Mouse (Mus musculus): ENCODE results near the gene Eps8l2.
A peak's percentile ranks its signal among the peaks of the same experiment; 100 is the strongest.

Eps8l2 gene

DNA sequence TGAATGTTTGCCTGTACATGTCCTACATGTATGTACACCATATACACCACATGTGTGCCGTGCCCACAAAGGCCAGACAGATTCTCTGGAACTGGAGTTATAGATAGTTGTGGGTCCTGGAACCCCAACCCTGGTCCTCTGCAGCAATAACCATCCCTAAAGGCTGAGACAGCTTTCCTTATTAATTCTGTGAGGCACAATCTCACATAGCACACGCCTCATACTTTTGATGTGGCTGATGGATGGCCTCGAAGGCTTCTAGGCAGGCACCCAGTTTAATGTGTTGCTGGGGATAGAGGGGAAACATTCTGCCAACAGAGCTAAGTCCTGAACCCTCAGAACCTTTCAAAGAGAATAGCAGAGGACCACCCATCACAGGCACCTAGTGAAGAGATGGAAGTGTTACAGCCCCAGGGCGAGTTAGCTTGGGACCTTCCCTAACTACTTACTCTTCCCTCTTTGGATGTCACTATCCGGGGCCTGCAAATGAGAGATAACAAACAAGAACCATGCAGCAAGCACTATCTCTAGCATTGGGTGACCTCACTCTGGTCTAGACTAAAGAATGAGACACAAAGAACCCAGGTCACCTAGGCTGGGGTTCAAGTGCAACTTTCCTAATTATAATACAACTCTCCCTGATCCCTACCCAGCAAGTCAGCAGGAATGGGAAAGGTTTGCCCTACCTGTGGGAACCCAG, 25.8 kb downstream of the Eps8l2 start:
- no peak for DNase-seq (ENCODE audit: low read depth in 1 of 2, low spot score in 2 of 2)

GRCm38 (mm10) chr7:141365049-141365445, 26.4 kb downstream of the Eps8l2 start:
- DNase-seq (ENCODE audit: low read depth in 1 of 2, low spot score in 2 of 2), result no peak

DNA sequence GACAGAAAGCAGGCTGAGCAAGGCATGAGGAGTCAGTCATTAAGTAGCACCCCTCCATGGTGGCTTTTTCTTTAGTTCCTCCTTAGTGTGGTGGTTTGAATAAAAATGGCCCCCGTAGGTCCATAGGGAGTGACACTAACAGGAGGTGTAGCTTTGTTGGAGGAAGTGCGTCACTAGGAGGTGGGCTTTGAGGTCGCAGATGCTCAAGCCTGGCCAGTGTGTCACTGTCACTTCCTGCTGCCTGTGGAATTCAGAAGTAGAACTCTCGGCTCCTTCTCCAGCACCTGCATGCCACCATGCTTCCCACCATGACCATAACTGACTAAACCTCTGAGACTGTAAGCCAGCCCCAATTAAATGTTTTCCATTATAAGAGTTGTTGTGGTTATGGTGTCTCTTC, 28.7 kb downstream of the Eps8l2 start:
- no peak for DNase-seq (ENCODE audit: low read depth in 1 of 2, low spot score in 2 of 2)

DNA sequence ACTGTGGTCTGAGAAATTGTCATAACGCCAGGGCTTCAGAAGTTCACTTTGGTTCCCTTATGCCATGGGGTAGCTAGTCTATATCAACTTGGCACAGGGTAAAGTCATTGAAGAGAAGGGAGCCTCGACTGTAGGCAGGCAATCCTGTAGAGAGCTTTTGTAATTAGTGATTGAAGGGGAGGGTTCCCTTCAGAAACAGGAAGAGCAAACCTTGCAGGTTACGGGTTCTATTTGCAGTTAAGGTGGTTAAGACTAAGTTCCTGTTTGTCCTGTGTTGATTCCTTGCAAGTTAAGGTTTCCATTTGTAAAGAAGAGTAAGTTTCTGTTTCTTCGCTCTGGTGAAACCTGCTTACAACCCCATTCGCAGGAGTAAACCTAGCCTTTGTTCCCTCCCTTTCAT, 31.2 kb downstream of the Eps8l2 start:
- DNase-seq (ENCODE audit: low read depth in 1 of 2, low spot score in 2 of 2), result no peak

- no peak for DNase-seq (ENCODE audit: low read depth in 1 of 2, low spot score in 2 of 2)
These were observed 33.4 kb downstream of the Eps8l2 start for GRCm38 (mm10) chr7:141371942-141372595.

- DNase-seq (ENCODE audit: low read depth in 1 of 2, low spot score in 2 of 2), result no peak
These were observed 34.9 kb downstream of the Eps8l2 start for GRCm38 (mm10) chr7:141373611-141374010.

GRCm38 (mm10) chr7:141374399-141374798, 35.7 kb downstream of the Eps8l2 start:
- DNase-seq (ENCODE audit: low read depth in 1 of 2, low spot score in 2 of 2), result no peak

DNA sequence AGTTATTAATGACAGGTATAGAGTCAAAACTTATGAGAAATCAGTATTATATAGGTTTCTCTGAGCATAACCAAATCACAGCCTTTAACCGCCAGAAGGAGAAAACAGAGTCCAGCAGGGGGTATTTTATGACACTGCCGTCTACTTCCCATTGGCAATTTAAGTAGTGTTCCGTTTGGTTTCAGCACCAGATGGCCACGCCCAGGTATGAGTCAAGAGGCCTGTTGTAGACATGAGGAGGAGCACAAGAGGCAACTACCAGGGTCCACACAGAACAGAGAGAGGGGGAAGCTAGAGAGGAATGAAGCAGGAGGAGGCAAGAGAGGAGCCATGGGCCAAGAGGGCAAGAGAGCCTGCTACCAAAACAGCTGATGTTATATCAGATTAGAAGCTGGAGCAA, 40.9 kb downstream of the Eps8l2 start:
- peak; percentile 52 to 67 for DNase-seq (ENCODE audit: low read depth in 1 of 2, low spot score in 2 of 2)

- DNase-seq (ENCODE audit: low read depth in 1 of 2, low spot score in 2 of 2), result no peak
These were observed 42.6 kb downstream of the Eps8l2 start for GRCm38 (mm10) chr7:141381068-141381835.

- no peak for DNase-seq (ENCODE audit: low read depth in 1 of 2, low spot score in 2 of 2)
These were observed 49.3 kb downstream of the Eps8l2 start for GRCm38 (mm10) chr7:141387807-141388486.

DNA sequence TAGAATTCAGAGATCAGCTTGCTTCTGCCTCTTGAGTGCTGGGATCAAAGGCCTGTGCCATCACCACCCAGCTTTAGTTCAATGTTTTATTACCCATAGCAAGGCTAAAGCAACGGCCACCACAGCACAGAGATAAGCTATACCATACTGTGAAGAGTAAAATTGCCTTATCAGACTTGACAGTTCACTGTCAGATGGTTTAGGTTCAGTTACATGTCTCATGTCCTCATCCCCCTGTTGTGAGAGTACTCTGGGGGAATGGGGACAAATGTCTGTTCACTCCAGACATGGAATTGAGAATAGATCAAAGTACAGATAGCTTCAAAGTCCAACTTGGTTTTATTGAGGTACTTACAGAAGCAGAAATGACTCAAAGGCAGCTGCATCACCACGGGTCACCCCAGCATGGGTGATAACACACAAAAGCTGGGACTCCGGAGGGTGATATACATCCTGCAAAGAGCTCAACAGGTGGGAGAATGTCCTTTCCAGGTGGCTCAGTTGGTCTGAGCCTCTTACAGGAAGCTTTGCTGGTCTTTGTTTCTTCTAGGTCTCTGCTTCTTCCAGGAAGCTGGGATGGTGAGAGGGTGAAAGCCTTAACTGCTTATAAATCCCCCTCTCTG, 49.9 kb downstream of the Eps8l2 start:
- no peak for DNase-seq (ENCODE audit: low read depth in 1 of 2, low spot score in 2 of 2)

GRCm38 (mm10) chr7:141390326-141391259, 51.9 kb downstream of the Eps8l2 start:
- no peak for DNase-seq (ENCODE audit: low read depth in 1 of 2, low spot score in 2 of 2)

DNA sequence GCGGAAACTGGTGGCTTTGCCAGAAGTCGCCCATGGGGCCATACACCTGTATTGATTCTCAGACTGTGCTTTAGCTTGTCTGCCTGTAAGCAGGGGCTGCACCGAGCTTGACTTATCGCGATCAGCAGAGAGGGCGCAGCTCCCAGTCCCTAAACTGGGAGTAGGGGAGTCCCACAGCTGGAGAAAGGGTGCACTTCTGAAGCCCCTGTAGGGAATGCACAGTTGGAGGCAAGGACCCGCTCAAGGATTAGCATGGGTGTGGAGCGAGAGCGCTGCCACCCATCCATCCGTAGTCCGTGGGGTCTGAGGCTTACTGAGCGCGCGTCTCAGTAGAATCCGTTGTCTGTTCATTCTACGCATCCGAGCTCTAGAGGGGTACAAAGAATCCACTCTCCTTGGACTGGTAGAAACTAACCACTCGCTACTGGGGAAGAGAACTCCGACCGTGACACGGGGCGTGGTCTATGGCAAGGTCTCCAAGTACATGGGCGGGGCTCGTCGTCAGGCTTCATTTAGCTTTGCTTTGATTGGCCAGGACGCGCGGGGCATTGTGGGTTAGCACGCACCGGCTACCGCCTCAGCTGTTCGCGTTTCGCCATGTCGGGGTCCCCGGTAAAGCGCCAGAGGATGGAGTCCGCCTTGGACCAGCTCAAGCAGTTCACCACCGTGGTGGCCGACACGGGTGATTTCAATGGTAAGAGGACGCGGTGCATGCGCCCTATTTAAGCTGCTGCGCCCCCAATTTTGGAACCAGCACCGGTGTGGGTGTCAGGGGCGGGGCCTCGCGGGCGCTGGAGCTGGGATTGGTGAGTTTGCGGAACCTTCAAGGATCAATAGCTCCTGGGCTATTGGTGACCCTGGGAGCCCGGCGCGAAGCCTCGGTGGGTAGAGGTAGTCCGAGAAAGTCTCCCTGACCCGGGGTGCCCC, 53.2 kb downstream of the Eps8l2 start, which contains the start of gene Taldo1:
Gene Taldo1 (plus strand): TSS at position 575 of the 927 bp plus-strand sequence.
- peak; percentile 88 to 91 for DNase-seq (ENCODE audit: low read depth in 1 of 2, low spot score in 2 of 2)

- no peak for DNase-seq (ENCODE audit: low read depth in 1 of 2, low spot score in 2 of 2)
These were observed 54.0 kb downstream of the Eps8l2 start for GRCm38 (mm10) chr7:141392552-141393222.

- DNase-seq (ENCODE audit: low read depth in 1 of 2, low spot score in 2 of 2), result peak; percentile 55 to 57
These were observed 55.5 kb downstream of the Eps8l2 start for GRCm38 (mm10) chr7:141394158-141394557.

GRCm38 (mm10) chr7:141394771-141395170, 56.1 kb downstream of the Eps8l2 start:
- peak; percentile 52 to 69 for DNase-seq (ENCODE audit: low read depth in 1 of 2, low spot score in 2 of 2)

GRCm38 (mm10) chr7:141395348-141395747, 56.7 kb downstream of the Eps8l2 start:
- DNase-seq (ENCODE audit: low read depth in 1 of 2, low spot score in 2 of 2), result no peak

DNA sequence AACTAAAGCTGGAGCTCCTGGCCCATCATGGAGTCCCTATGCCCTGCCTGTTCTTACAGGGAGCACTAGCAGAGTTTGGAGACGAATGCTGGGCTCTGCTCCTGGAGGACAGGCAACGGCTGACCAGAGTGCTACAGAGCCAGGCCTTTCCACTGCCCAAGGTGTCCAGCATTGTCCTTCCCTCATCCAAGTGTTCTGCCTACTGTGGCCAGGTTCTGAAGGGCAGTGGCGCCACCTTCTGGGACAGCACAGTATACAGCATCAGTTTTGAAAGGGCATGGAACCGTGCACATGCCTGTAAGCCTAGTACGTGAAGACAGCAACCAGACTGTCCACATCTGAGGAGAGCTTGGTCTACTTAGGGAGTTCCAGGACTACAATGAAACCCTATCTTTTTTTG, 64.6 kb downstream of the Eps8l2 start:
- DNase-seq (ENCODE audit: low read depth in 1 of 2, low spot score in 2 of 2), result peak in 1 of 2 experiments; percentile 37
